Mouse (Mus musculus) adrenal gland, postnatal 36 days (tissue): ENCODE measurements around the gene Smad1. TPM values are rescaled to one million over a fixed set of nuclear protein-coding genes. Genes with fewer than 3 reads are reported as not detected.

ENCODE experiments used
- DNase-seq, 2 experiments: peaks; one replicate each; pipeline ENCODE4 v3.0.0; 2021; ENCODE audit warnings: mixed read lengths in 1 of 2
- total RNA-seq, 2 experiments: library from RNA; stranded (reverse); gene quantifications; 2 replicates each; pipeline ENCODE4 v1.2.3; 2021

Smad1 gene
- total RNA-seq, 2 experiments from 2014 or later, result 26.6 to 27.8 TPM

- DNase-seq, result no peak
Measured at GRCm38 (mm10) chr8:79360302-79360701, 39.0 kb downstream of the Smad1 start.

GRCm38 (mm10) chr8:79355721-79356434 is 43.4 kb downstream of the Smad1 start:
- no peak for DNase-seq

- no peak for DNase-seq
Measured at GRCm38 (mm10) chr8:79354009-79354408, 45.3 kb downstream of the Smad1 start.

- no peak for DNase-seq
Measured at GRCm38 (mm10) chr8:79351916-79352315, 47.4 kb downstream of the Smad1 start.

GRCm38 (mm10) chr8:79350805-79351204 is 48.5 kb downstream of the Smad1 start:
- no peak for DNase-seq

GRCm38 (mm10) chr8:79350094-79350593 is 49.2 kb downstream of the Smad1 start:
- peak in 1 of 2 experiments; percentile 40 for DNase-seq

GRCm38 (mm10) chr8:79346414-79346813 is 52.9 kb downstream of the Smad1 start:
- DNase-seq, result no peak

GRCm38 (mm10) chr8:79345856-79346255 is 53.5 kb downstream of the Smad1 start:
- DNase-seq, result no peak

- DNase-seq, result no peak
Measured at GRCm38 (mm10) chr8:79341236-79341635, 58.1 kb downstream of the Smad1 start.

GRCm38 (mm10) chr8:79339555-79339954 is 59.8 kb downstream of the Smad1 start:
- DNase-seq, result peak; percentile 39 to 69

GRCm38 (mm10) chr8:79338619-79339018 is 60.7 kb downstream of the Smad1 start:
- no peak for DNase-seq

GRCm38 (mm10) chr8:79332109-79332900 is 67.0 kb downstream of the Smad1 start:
- DNase-seq, result no peak

GRCm38 (mm10) chr8:79331571-79331970 is 67.7 kb downstream of the Smad1 start:
- DNase-seq, result no peak

GRCm38 (mm10) chr8:79331017-79331416 is 68.3 kb downstream of the Smad1 start:
- DNase-seq, result no peak

- no peak for DNase-seq
Measured at GRCm38 (mm10) chr8:79329735-79330134, 69.6 kb downstream of the Smad1 start.

GRCm38 (mm10) chr8:79329182-79329581 is 70.1 kb downstream of the Smad1 start:
- no peak for DNase-seq

- DNase-seq, result no peak
Measured at GRCm38 (mm10) chr8:79325510-79325909, 73.8 kb downstream of the Smad1 start.

GRCm38 (mm10) chr8:79324928-79325327 is 74.4 kb downstream of the Smad1 start:
- DNase-seq, result no peak

- no peak for DNase-seq
Measured at GRCm38 (mm10) chr8:79324036-79324435, 75.3 kb downstream of the Smad1 start.

GRCm38 (mm10) chr8:79323121-79323520 is 76.2 kb downstream of the Smad1 start:
- DNase-seq, result peak in 1 of 2 experiments; percentile 13

GRCm38 (mm10) chr8:79310801-79311200 is 88.5 kb downstream of the Smad1 start:
- no peak for DNase-seq

GRCm38 (mm10) chr8:79305941-79306340 is 93.4 kb downstream of the Smad1 start:
- DNase-seq, result no peak

GRCm38 (mm10) chr8:79301548-79301947 is 97.8 kb downstream of the Smad1 start:
- DNase-seq, result no peak
